ENCODE assay signal across 8 mouse cellular contexts in genomic region chr5:111799700-111800311, GRCm38 (mm10).
DNase-seq lines count a peak whose midpoint lies in the region; ATAC-seq lines count a peak whose summit lies in the region.

No protein-coding gene starts in this region.

- no peaks in the 10 kb centered on the region for H3K27me3 ChIP-seq in embryonic facial prominence, embryonic 12.5 days

- DNase-seq in urinary bladder, adult 18-20 months (ENCODE audit: low spot score in 2 of 2) = peak; percentile 42 to 83
- no peak for DNase-seq in urinary bladder, postnatal 10 days (ENCODE audit: low spot score)
- peak; percentile 85 to 87 for DNase-seq in heart, postnatal 10 days
- peak; percentile 59 to 72 for DNase-seq in kidney, postnatal 36 days
- DNase-seq in ovary, postnatal 10 days (ENCODE audit: low spot score) = peak; percentile 31
- no peak for DNase-seq in layer of hippocampus, adult 8-10 months (ENCODE audit: low spot score in 2 of 2)
- DNase-seq in thymus, postnatal 36 days = no peak

- intact Hi-C loops in heart, postnatal 10 days (cut with DNase I) = loop anchor here (5.0 kb wide), 1 partner anchor 92 kb away; no protein-coding TSS in a partner anchor

- H3K9ac ChIP-seq in embryonic facial prominence, embryonic 12.5 days = no peak overlapping the region

- H3K4me1 ChIP-seq in embryonic facial prominence, embryonic 12.5 days = peaks cover 34% of the 10 kb centered on the region

- H3K36me3 ChIP-seq in embryonic facial prominence, embryonic 12.5 days = no peaks in the 10 kb centered on the region

- H3K27ac ChIP-seq in embryonic facial prominence, embryonic 12.5 days = peak overlapping the region; percentile 87

- H3K4me3 ChIP-seq in embryonic facial prominence, embryonic 12.5 days = no peak overlapping the region

- 17% methylated on average over 15 of the region's 15 CpGs for WGBS in embryonic facial prominence, embryonic 12.5 days

- ATAC-seq in embryonic facial prominence, embryonic 12.5 days (ENCODE audit: insufficient number of reproducible peaks, insufficient read depth, low FRiP score, low TSS enrichment) = peak; percentile 84

- H3K9me3 ChIP-seq in embryonic facial prominence, embryonic 12.5 days = no peaks in the 10 kb centered on the region

- 0 out of 2 replicates have a peak overlapping the region, but pooled peaks have one; percentile 5 for H3K4me2 ChIP-seq in embryonic facial prominence, embryonic 12.5 days (replicated peaks)

Comparison
In these comparisons a context has a peak if more than half of its experiments do, and no peak if none do; other contexts are left out.
1. DNase-seq: peak in urinary bladder, adult 18-20 months (2 of 2), heart, postnatal 10 days (2 of 2), kidney, postnatal 36 days (2 of 2) and ovary, postnatal 10 days (single experiment); none in urinary bladder, postnatal 10 days (single experiment), layer of hippocampus, adult 8-10 months (0 of 2) and thymus, postnatal 36 days (0 of 2).